Mouse (Mus musculus): Measurements from ENCODE around the gene Hist1h2bh. TPM values are rescaled to one million over a fixed set of nuclear protein-coding genes. Genes with fewer than 3 reads are reported as not detected.
A peak's percentile ranks its signal among the peaks of the same experiment; 100 is the strongest.
"Not testable (repeated sequence)": the region's sequence is repeated elsewhere in the genome, so short reads cannot be mapped to it uniquely, and the experiment has no call there.

Gene Hist1h2bh
- polyA plus RNA-seq, 1 experiment, result 4.4 TPM

GRCm38 (mm10) chr13:23541497-23541896 lies 1.7 kb downstream of the Hist1h2bh start:
- TF ChIP-seq POLR2A (IDR thresholded peaks at IDR 0.05; ENCODE audit: borderline replicate concordance, extremely low read depth, insufficient read depth, insufficient read length, poor library complexity, severe bottlenecking) (no peak), CTCF (IDR thresholded peaks at IDR 0.05; ENCODE audit: borderline replicate concordance, extremely low read depth, insufficient read depth, insufficient read length) (no peak)
- DNase-seq (ENCODE audit: low read depth), result no peak

- not testable (repeated sequence) for DNase-seq (ENCODE audit: low read depth)
Observed at GRCm38 (mm10) chr13:23539821-23540220, 3.4 kb downstream of the Hist1h2bh start.

GRCm38 (mm10) chr13:23538249-23538648 lies 4.9 kb downstream of the Hist1h2bh start:
- no peak for TF ChIP-seq CTCF (IDR thresholded peaks at IDR 0.05; ENCODE audit: borderline replicate concordance, extremely low read depth, insufficient read depth, insufficient read length)
- no peak for TF ChIP-seq POLR2A (IDR thresholded peaks at IDR 0.05; ENCODE audit: borderline replicate concordance, extremely low read depth, insufficient read depth, insufficient read length, poor library complexity, severe bottlenecking)
- DNase-seq (ENCODE audit: low read depth), result no peak

- DNase-seq (ENCODE audit: low read depth), result no peak
- no peak for TF ChIP-seq POLR2A (IDR thresholded peaks at IDR 0.05; ENCODE audit: borderline replicate concordance, extremely low read depth, insufficient read depth, insufficient read length, poor library complexity, severe bottlenecking)
- no peak for TF ChIP-seq CTCF (IDR thresholded peaks at IDR 0.05; ENCODE audit: borderline replicate concordance, extremely low read depth, insufficient read depth, insufficient read length)
Observed at GRCm38 (mm10) chr13:23537006-23537710, 6.0 kb downstream of the Hist1h2bh start.

- DNase-seq (ENCODE audit: low read depth), result peak; percentile 42
- no peak for TF ChIP-seq POLR2A (IDR thresholded peaks at IDR 0.05; ENCODE audit: borderline replicate concordance, extremely low read depth, insufficient read depth, insufficient read length, poor library complexity, severe bottlenecking)
- TF ChIP-seq CTCF (IDR thresholded peaks at IDR 0.05; ENCODE audit: borderline replicate concordance, extremely low read depth, insufficient read depth, insufficient read length), result no peak
Observed at GRCm38 (mm10) chr13:23536076-23536822, 6.9 kb downstream of the Hist1h2bh start.

- DNase-seq (ENCODE audit: low read depth), result peak; percentile 99
- peak; percentile 25; the same call in 1 of the 2 replicates for TF ChIP-seq POLR2A (IDR thresholded peaks at IDR 0.05; ENCODE audit: borderline replicate concordance, extremely low read depth, insufficient read depth, insufficient read length, poor library complexity, severe bottlenecking)
Observed at GRCm38 (mm10) chr13:23535137-23536075, 7.8 kb downstream of the Hist1h2bh start, which contains the start of gene Hist1h3g. Hist1h3g (plus strand) TSS chr13:23535422.

GRCm38 (mm10) chr13:23534368-23535131 lies 8.6 kb downstream of the Hist1h2bh start:
- DNase-seq (ENCODE audit: low read depth), result no peak
- no peak for TF ChIP-seq CTCF (IDR thresholded peaks at IDR 0.05; ENCODE audit: borderline replicate concordance, extremely low read depth, insufficient read depth, insufficient read length)
- TF ChIP-seq POLR2A (IDR thresholded peaks at IDR 0.05; ENCODE audit: borderline replicate concordance, extremely low read depth, insufficient read depth, insufficient read length, poor library complexity, severe bottlenecking), result no peak

GRCm38 (mm10) chr13:23533560-23534367 lies 9.4 kb downstream of the Hist1h2bh start, which contains the start of gene Hist1h2af:
Hist1h2af (plus strand) TSS chr13:23533906.
- peak; percentile 97 for DNase-seq (ENCODE audit: low read depth)

GRCm38 (mm10) chr13:23532262-23533075 lies 10.7 kb downstream of the Hist1h2bh start:
- DNase-seq (ENCODE audit: low read depth), result peak; percentile 23
- TF ChIP-seq POLR2A (IDR thresholded peaks at IDR 0.05; ENCODE audit: borderline replicate concordance, extremely low read depth, insufficient read depth, insufficient read length, poor library complexity, severe bottlenecking) (no peak), CTCF (IDR thresholded peaks at IDR 0.05; ENCODE audit: borderline replicate concordance, extremely low read depth, insufficient read depth, insufficient read length) (no peak)

Measured in brain, embryonic 14.5 days (tissue).